Mouse (Mus musculus): ENCODE data around the gene Senp7. TPM values are rescaled to one million over a fixed set of nuclear protein-coding genes. Genes with fewer than 3 reads are reported as not detected.
A peak's percentile ranks its signal among the peaks of the same experiment; 100 is the strongest.

Gene Senp7
- polyA plus RNA-seq, 1 experiment from 2014 or later = 37.4 TPM

GRCm38 (mm10) chr16:56074122-56074521 lies 26.0 kb downstream of the Senp7 start:
- DNase-seq (ENCODE audit: low spot score, missing footprints) (no peak), ATAC-seq (ENCODE audit: low FRiP score) (no peak)
- peaks cover 9% of the 10 kb centered on the region for H3K4me1 ChIP-seq (ENCODE audit: control insufficient read depth, insufficient read depth, low read length)
- no peak overlapping the region for H3K27ac ChIP-seq (ENCODE audit: low read depth, low read length)
- no peak overlapping the region for H3K4me2 ChIP-seq
- H3K36me3 ChIP-seq (ENCODE audit: control insufficient read depth, insufficient read depth, low read length) = no peaks in the 10 kb centered on the region
- H3K27me3 ChIP-seq (ENCODE audit: control insufficient read depth, insufficient read depth, low read length) = no peaks in the 10 kb centered on the region
- no peak overlapping the region for H3K9ac ChIP-seq (ENCODE audit: low read length)
- H3K4me3 ChIP-seq (ENCODE audit: low read depth, low read length) = no peak overlapping the region
- H3K9me3 ChIP-seq (ENCODE audit: control insufficient read depth, low read length) = no peaks in the 10 kb centered on the region
- WGBS = 87% methylated on average over 1 of the region's 1 CpGs

DNA sequence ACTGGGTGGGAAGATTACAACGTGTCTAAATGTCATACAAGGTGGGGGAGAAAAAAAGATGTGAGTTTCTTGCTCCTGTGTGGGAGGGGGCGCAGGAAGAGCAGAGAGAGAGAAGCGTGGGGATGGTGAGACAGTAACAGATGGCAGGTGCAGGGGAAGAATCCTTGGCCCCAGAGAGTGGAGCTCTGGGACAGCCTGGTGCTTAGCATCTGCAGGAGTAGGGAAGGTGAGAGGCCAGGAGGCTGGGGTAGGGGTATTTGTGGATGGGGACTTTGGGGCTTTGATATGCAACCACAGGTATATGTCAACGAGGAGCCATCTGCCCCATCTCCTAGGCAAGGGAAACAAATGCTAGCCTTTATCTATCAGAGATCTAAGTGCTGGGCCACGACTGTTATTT lies 26.4 kb downstream of the Senp7 start:
- H3K27ac ChIP-seq (ENCODE audit: low read depth, low read length) = no peak overlapping the region
- DNase-seq (ENCODE audit: low spot score, missing footprints) (no peak), ATAC-seq (ENCODE audit: low FRiP score) (no peak)
- H3K4me3 ChIP-seq (ENCODE audit: low read depth, low read length) = no peak overlapping the region
- WGBS = 85% methylated on average over 5 of the region's 5 CpGs
- no peak overlapping the region; the same call in 1 of the 2 replicates for H3K4me2 ChIP-seq
- H3K4me1 ChIP-seq (ENCODE audit: control insufficient read depth, insufficient read depth, low read length) = peaks cover 9% of the 10 kb centered on the region
- H3K27me3 ChIP-seq (ENCODE audit: control insufficient read depth, insufficient read depth, low read length) = no peaks in the 10 kb centered on the region
- no peaks in the 10 kb centered on the region for H3K9me3 ChIP-seq (ENCODE audit: control insufficient read depth, low read length)
- H3K9ac ChIP-seq (ENCODE audit: low read length) = no peak overlapping the region
- no peaks in the 10 kb centered on the region for H3K36me3 ChIP-seq (ENCODE audit: control insufficient read depth, insufficient read depth, low read length)

DNA sequence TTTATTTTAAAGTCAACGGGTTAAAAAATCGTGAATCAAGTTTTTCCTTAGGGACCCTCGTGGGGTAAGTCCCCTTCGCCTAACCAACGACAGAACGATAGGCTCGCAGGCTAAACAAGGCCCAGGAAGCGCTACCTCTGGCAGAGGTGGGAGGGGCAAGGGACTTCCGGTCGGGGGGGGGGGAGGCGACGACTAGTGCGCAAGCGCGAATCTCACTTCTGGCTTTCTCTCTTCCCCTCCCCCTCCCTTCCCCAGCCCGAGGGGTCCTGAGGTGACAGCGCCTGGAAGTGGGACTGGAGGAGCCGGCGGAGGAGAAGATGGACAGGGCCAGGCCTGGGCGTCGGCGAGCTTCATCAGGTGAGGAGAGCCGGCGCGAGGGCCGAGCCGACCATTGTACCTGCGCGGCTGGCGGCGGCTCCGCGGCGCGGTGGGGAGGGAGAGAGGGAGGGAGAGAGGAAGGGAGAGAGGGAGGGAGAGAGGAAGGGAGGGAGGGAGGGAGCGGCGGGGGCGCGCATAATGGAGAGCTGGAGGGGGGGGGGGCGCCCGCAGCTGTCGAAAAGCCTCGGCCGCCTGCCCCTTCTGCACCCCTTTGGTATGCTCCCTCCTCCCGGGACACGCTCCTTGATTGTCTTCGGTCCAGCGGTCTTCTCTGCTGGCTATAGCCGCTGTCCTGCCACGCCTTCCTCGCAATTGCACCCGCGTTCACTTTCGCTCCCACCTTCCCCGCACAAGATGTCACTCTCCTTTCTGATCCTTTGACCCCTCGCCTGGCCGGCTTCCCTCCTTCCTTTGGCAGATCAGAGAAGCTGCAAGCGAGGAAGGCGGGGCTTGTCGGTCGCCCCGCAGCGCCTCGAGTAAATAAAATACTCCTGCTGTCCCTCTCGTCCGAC lies 27.3 kb downstream of the Senp7 start:
- peaks cover 9% of the 10 kb centered on the region for H3K4me1 ChIP-seq (ENCODE audit: control insufficient read depth, insufficient read depth, low read length)
- peak overlapping the region; percentile 92 for H3K27ac ChIP-seq (ENCODE audit: low read depth, low read length)
- under 1% methylated on average over 41 of the region's 66 CpGs for WGBS
- H3K4me3 ChIP-seq (ENCODE audit: low read depth, low read length) = peak overlapping the region; percentile 71
- DNase-seq (ENCODE audit: low spot score, missing footprints) (peak; percentile 99), ATAC-seq (ENCODE audit: low FRiP score) (peak; percentile 93)
- H3K36me3 ChIP-seq (ENCODE audit: control insufficient read depth, insufficient read depth, low read length) = no peaks in the 10 kb centered on the region
- no peaks in the 10 kb centered on the region for H3K27me3 ChIP-seq (ENCODE audit: control insufficient read depth, insufficient read depth, low read length)
- peak overlapping the region; percentile 41 for H3K4me2 ChIP-seq
- H3K9me3 ChIP-seq (ENCODE audit: control insufficient read depth, low read length) = no peaks in the 10 kb centered on the region
- peak overlapping the region; percentile 73 for H3K9ac ChIP-seq (ENCODE audit: low read length)

DNA sequence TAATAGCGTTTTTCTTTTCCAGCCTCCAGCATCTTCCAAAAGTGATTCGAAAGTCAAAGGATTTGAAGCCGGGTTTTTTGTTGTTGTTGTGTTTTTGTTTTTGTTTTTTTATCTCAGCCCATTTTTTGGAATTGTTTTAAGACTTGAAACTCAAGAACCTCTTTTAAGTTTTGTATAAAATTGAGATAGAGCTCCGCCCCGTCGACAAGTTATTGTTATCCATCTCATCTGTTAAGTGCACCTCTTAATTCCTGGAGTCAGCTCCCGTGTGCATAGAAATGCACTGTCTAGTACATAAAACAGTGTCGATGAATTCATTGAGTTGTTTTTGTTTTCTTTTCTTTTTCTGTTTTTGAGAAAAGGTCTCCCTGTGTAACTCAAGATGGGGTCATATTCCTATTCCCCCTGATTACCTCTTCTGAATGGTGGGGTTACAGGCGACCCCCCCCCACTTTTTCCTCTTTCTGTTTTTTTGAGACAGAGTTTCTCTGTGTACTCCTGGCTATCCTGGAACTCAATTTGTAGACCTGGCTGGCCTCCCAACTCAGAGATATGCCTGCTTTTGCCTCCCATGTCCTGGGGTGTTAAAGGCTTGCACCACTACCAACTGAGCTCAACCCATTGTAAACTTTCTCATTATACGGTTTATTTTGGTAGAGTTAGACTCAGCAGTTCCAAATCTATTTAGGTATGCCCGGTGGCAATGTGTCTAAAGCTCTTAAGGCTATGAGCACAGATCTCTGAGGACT lies 28.2 kb downstream of the Senp7 start:
- Histone ChIP-seq H3K4me3 (ENCODE audit: low read depth, low read length) (peak overlapping the region; percentile 71), H3K9me3 (ENCODE audit: control insufficient read depth, low read length) (no peaks in the 10 kb centered on the region), H3K4me1 (ENCODE audit: control insufficient read depth, insufficient read depth, low read length) (peaks cover 9% of the 10 kb centered on the region), H3K36me3 (ENCODE audit: control insufficient read depth, insufficient read depth, low read length) (no peaks in the 10 kb centered on the region), H3K4me2 (peak overlapping the region; percentile 41), H3K27ac (ENCODE audit: low read depth, low read length) (peak overlapping the region; percentile 92), H3K9ac (ENCODE audit: low read length) (peak overlapping the region; percentile 73), H3K27me3 (ENCODE audit: control insufficient read depth, insufficient read depth, low read length) (no peaks in the 10 kb centered on the region)
- DNase-seq (ENCODE audit: low spot score, missing footprints) = peak; percentile 84
- WGBS = 8% methylated on average over 11 of the region's 11 CpGs
- ATAC-seq (ENCODE audit: low FRiP score) = no peak

GRCm38 (mm10) chr16:56079419-56079818 lies 31.3 kb downstream of the Senp7 start:
- H3K27me3 ChIP-seq (ENCODE audit: control insufficient read depth, insufficient read depth, low read length) = no peaks in the 10 kb centered on the region
- ATAC-seq (ENCODE audit: low FRiP score) (no peak), DNase-seq (ENCODE audit: low spot score, missing footprints) (no peak)
- no peak overlapping the region for H3K27ac ChIP-seq (ENCODE audit: low read depth, low read length)
- H3K36me3 ChIP-seq (ENCODE audit: control insufficient read depth, insufficient read depth, low read length) = no peaks in the 10 kb centered on the region
- H3K9me3 ChIP-seq (ENCODE audit: control insufficient read depth, low read length) = no peaks in the 10 kb centered on the region
- WGBS = 94% methylated on average over 1 of the region's 1 CpGs
- no peak overlapping the region for H3K4me3 ChIP-seq (ENCODE audit: low read depth, low read length)
- peaks cover 9% of the 10 kb centered on the region for H3K4me1 ChIP-seq (ENCODE audit: control insufficient read depth, insufficient read depth, low read length)
- H3K9ac ChIP-seq (ENCODE audit: low read length) = no peak overlapping the region
- H3K4me2 ChIP-seq = no peak overlapping the region

GRCm38 (mm10) chr16:56081691-56082090 lies 33.6 kb downstream of the Senp7 start:
- no peak overlapping the region for H3K27ac ChIP-seq (ENCODE audit: low read depth, low read length)
- no peak for ATAC-seq (ENCODE audit: low FRiP score)
- 90% methylated on average over 4 of the region's 4 CpGs for WGBS
- H3K9me3 ChIP-seq (ENCODE audit: control insufficient read depth, low read length) = no peaks in the 10 kb centered on the region
- H3K4me2 ChIP-seq = no peak overlapping the region
- H3K4me1 ChIP-seq (ENCODE audit: control insufficient read depth, insufficient read depth, low read length) = peaks cover 2% of the 10 kb centered on the region
- peak; percentile 64 for DNase-seq (ENCODE audit: low spot score, missing footprints)
- no peak overlapping the region for H3K4me3 ChIP-seq (ENCODE audit: low read depth, low read length)
- H3K27me3 ChIP-seq (ENCODE audit: control insufficient read depth, insufficient read depth, low read length) = no peaks in the 10 kb centered on the region
- H3K36me3 ChIP-seq (ENCODE audit: control insufficient read depth, insufficient read depth, low read length) = 0 out of 2 replicates have a peak, but pooled peaks cover 3% of the 10 kb centered on the region
- H3K9ac ChIP-seq (ENCODE audit: low read length) = no peak overlapping the region

DNA sequence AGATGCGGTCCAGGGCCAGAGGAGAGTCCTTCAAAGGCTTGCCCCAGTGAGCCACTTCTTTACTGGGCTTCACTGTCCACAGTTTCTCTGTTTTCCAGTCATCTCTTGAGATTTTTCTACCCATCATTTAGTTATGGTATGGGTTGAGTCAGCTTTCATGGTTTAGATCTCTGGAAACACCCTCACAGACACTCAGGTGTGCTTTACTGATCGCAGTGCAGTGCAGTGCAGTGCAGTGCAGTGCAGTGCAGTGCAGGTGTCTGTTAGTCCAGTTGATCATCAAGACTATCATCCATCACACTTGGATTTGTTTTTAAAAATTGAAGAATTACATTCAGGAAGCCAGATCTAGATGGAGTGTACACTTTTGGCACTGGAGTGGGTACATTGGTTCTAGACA lies 38.2 kb downstream of the Senp7 start:
- 97% methylated on average over 2 of the region's 2 CpGs for WGBS
- peak; percentile 60 for DNase-seq (ENCODE audit: low spot score, missing footprints)
- Histone ChIP-seq H3K9me3 (ENCODE audit: control insufficient read depth, low read length) (no peaks in the 10 kb centered on the region), H3K9ac (ENCODE audit: low read length) (no peak overlapping the region), H3K27ac (ENCODE audit: low read depth, low read length) (no peak overlapping the region), H3K4me2 (no peak overlapping the region), H3K4me3 (ENCODE audit: low read depth, low read length) (no peak overlapping the region), H3K4me1 (ENCODE audit: control insufficient read depth, insufficient read depth, low read length) (no peaks in the 10 kb centered on the region), H3K27me3 (ENCODE audit: control insufficient read depth, insufficient read depth, low read length) (no peaks in the 10 kb centered on the region), H3K36me3 (ENCODE audit: control insufficient read depth, insufficient read depth, low read length) (0 out of 2 replicates have a peak, but pooled peaks cover 3% of the 10 kb centered on the region)
- ATAC-seq (ENCODE audit: low FRiP score) = no peak

DNA sequence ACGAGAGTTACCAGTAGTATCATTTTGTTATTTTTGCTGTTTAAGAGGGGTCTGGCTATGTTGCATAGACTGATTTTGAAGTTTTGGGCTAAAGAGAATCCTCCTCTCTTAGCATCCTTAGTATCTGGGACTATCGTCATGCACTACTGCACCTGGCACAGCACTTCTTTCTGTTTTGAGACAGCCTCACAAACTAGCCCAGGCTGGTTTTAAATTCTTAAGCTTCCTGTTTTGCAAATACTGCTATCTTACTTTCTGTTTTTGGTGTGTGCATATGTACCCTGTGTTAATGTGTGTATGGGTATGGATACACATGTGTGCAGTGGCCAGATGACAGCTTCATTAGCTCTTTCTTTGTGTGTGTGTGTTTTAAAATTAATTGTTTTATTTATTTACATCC lies 42.2 kb downstream of the Senp7 start:
- no peaks in the 10 kb centered on the region for H3K9me3 ChIP-seq (ENCODE audit: control insufficient read depth, low read length)
- 0 out of 2 replicates have a peak, but pooled peaks cover 3% of the 10 kb centered on the region for H3K36me3 ChIP-seq (ENCODE audit: control insufficient read depth, insufficient read depth, low read length)
- no peak overlapping the region for H3K9ac ChIP-seq (ENCODE audit: low read length)
- H3K27me3 ChIP-seq (ENCODE audit: control insufficient read depth, insufficient read depth, low read length) = no peaks in the 10 kb centered on the region
- peak; percentile 23 for DNase-seq (ENCODE audit: low spot score, missing footprints)
- 89% methylated on average over 2 of the region's 2 CpGs for WGBS
- H3K4me1 ChIP-seq (ENCODE audit: control insufficient read depth, insufficient read depth, low read length) = no peaks in the 10 kb centered on the region
- no peak overlapping the region for H3K4me3 ChIP-seq (ENCODE audit: low read depth, low read length)
- no peak for ATAC-seq (ENCODE audit: low FRiP score)
- no peak overlapping the region for H3K27ac ChIP-seq (ENCODE audit: low read depth, low read length)
- no peak overlapping the region for H3K4me2 ChIP-seq

All from midbrain, embryonic 11.5 days (tissue).